ENCODE assay signal across 15 mouse cellular contexts in genomic region chr3:34667881-34668817, GRCm38 (mm10). TPM values are rescaled to one million over a fixed set of nuclear protein-coding genes. Genes with fewer than 3 reads are reported as not detected.
DNase-seq lines count a peak whose midpoint lies in the region; ATAC-seq and TF ChIP-seq lines count a peak whose summit lies in the region.
"Had no signal": no experiment of that assay in that cellular context is flagged by ENCODE, and none has a peak within 500 bp of the region (broad histone marks: within the 10 kb centered on the region; RNA-seq: fewer than 3 reads in every experiment).

No protein-coding gene starts in this region.

- no peak for TF ChIP-seq CTCF in kidney, adult 2 months (conservative IDR thresholded peaks at IDR 0.05; ENCODE audit: insufficient read depth, insufficient read length, low read depth, low read length)

- H3K9me3 ChIP-seq in forebrain, embryonic 10.5 days: no peaks in the 10 kb centered on the region
- no peaks in the 10 kb centered on the region for H3K9me3 ChIP-seq in midbrain, embryonic 11.5 days (ENCODE audit: control insufficient read depth, low read length)
- H3K9me3 ChIP-seq in neural tube, embryonic 15.5 days (replicated peaks): no peaks in the 10 kb centered on the region
- H3K9me3 ChIP-seq in intestine, embryonic 15.5 days: no peaks in the 10 kb centered on the region
- H3K9me3 ChIP-seq: heart, embryonic 15.5 days had no signal

- H3K27ac ChIP-seq in forebrain, embryonic 10.5 days: peak overlapping the region; percentile 99
- peak overlapping the region; percentile 77 for H3K27ac ChIP-seq in midbrain, embryonic 11.5 days (ENCODE audit: low read depth, low read length)
- H3K27ac ChIP-seq in neural tube, embryonic 15.5 days (replicated peaks): peak overlapping the region; percentile 14; the same call in 1 of the 2 replicates
- H3K27ac ChIP-seq in kidney, adult 2 months (ENCODE audit: insufficient read depth, low read depth, low read length): no peak overlapping the region
- H3K27ac ChIP-seq in intestine, embryonic 15.5 days: no peak overlapping the region
- H3K27ac ChIP-seq: heart, embryonic 15.5 days had no signal

- H3K36me3 ChIP-seq in forebrain, embryonic 10.5 days (replicated peaks): peaks cover 8% of the 10 kb centered on the region
- H3K36me3 ChIP-seq in midbrain, embryonic 11.5 days (ENCODE audit: control insufficient read depth, insufficient read depth, low read length): 0 out of 2 replicates have a peak, but pooled peaks cover 1% of the 10 kb centered on the region
- no peaks in the 10 kb centered on the region for H3K36me3 ChIP-seq in neural tube, embryonic 15.5 days
- H3K36me3 ChIP-seq in kidney, adult 2 months (ENCODE audit: control insufficient read depth, insufficient read depth, low read length): no peaks in the 10 kb centered on the region
- no peaks in the 10 kb centered on the region for H3K36me3 ChIP-seq in intestine, embryonic 15.5 days
- H3K36me3 ChIP-seq: G1E; heart, embryonic 15.5 days had no signal

- WGBS in forebrain, embryonic 10.5 days: 1% methylated on average over 18 of the region's 18 CpGs
- WGBS in midbrain, embryonic 11.5 days: 1% methylated on average over 18 of the region's 18 CpGs
- WGBS in neural tube, embryonic 15.5 days: 4% methylated on average over 18 of the region's 18 CpGs
- WGBS in kidney, adult 2 months: 7% methylated on average over 18 of the region's 18 CpGs
- 11% methylated on average over 18 of the region's 18 CpGs for WGBS in intestine, embryonic 15.5 days

- H3K4me2 ChIP-seq in midbrain, embryonic 11.5 days: peak overlapping the region; percentile 89
- H3K4me2 ChIP-seq in neural tube, embryonic 15.5 days: no peak overlapping the region
- no peak overlapping the region for H3K4me2 ChIP-seq in intestine, embryonic 15.5 days (replicated peaks)
- H3K4me2 ChIP-seq: heart, embryonic 15.5 days had no signal

- TF ChIP-seq POLR2A in kidney, adult 2 months (IDR thresholded peaks at IDR 0.05; ENCODE audit: low read depth, low read length): no peak

- peaks cover 97% of the 10 kb centered on the region for H3K27me3 ChIP-seq in forebrain, embryonic 10.5 days (ENCODE audit: poor library complexity, severe bottlenecking)
- no peaks in the 10 kb centered on the region; the same call in 1 of the 2 replicates for H3K27me3 ChIP-seq in midbrain, embryonic 11.5 days (ENCODE audit: control insufficient read depth, insufficient read depth, low read length)
- peaks cover 76% of the 10 kb centered on the region for H3K27me3 ChIP-seq in neural tube, embryonic 15.5 days (replicated peaks)
- H3K27me3 ChIP-seq in kidney, adult 2 months (replicated peaks; ENCODE audit: control insufficient read depth, insufficient read depth, low read length): peaks cover 9% of the 10 kb centered on the region
- H3K27me3 ChIP-seq in intestine, embryonic 15.5 days (replicated peaks): peaks cover 79% of the 10 kb centered on the region

- H3K4me3 ChIP-seq in forebrain, embryonic 10.5 days: peak overlapping the region; percentile 79
- peak overlapping the region; percentile 13; the same call in 1 of the 2 replicates for H3K4me3 ChIP-seq in midbrain, embryonic 11.5 days (ENCODE audit: low read depth, low read length)
- H3K4me3 ChIP-seq in neural tube, embryonic 15.5 days (replicated peaks): no peak overlapping the region
- H3K4me3 ChIP-seq in kidney, adult 2 months (ENCODE audit: insufficient read depth, low read depth, low read length): no peak overlapping the region
- no peak overlapping the region for H3K4me3 ChIP-seq in intestine, embryonic 15.5 days (replicated peaks)
- H3K4me3 ChIP-seq: heart, embryonic 15.5 days; megakaryocyte, embryonic 14.5 days had no signal

- DNase-seq in heart, adult 11 months: peak; percentile 70
- DNase-seq in heart, postnatal 4 days: no peak
- peak; percentile 68 for DNase-seq in forebrain, embryonic 10.5 days (ENCODE audit: extremely low spot score, low spot score)
- DNase-seq in midbrain, embryonic 11.5 days (ENCODE audit: low spot score, missing footprints): peak; percentile 92
- DNase-seq in kidney, adult 2 months: no peak
- no peak for DNase-seq in kidney, postnatal 14 days
- DNase-seq: gastrocnemius, postnatal 25 days; kidney, adult 11 months; liver, postnatal 0 days had no signal

- peak overlapping the region; percentile 17; the same call in 1 of the 2 replicates for H3K9ac ChIP-seq in midbrain, embryonic 11.5 days (ENCODE audit: low read length)
- no peak overlapping the region for H3K9ac ChIP-seq in neural tube, embryonic 15.5 days (replicated peaks)
- H3K9ac ChIP-seq in intestine, embryonic 15.5 days: no peak overlapping the region
- H3K9ac ChIP-seq: heart, embryonic 15.5 days; liver, postnatal 0 days had no signal

- ATAC-seq in midbrain, embryonic 11.5 days (ENCODE audit: low FRiP score): peak; percentile 14; the same call in 1 of the 2 replicates
- ATAC-seq in neural tube, embryonic 15.5 days (ENCODE audit: low FRiP score): no peak
- ATAC-seq in intestine, embryonic 15.5 days: no peak
- ATAC-seq: liver, postnatal 0 days had no signal

- peaks cover 100% of the 10 kb centered on the region for H3K4me1 ChIP-seq in forebrain, embryonic 10.5 days
- peaks cover 66% of the 10 kb centered on the region for H3K4me1 ChIP-seq in midbrain, embryonic 11.5 days (ENCODE audit: control insufficient read depth, insufficient read depth, low read length)
- peaks cover 22% of the 10 kb centered on the region for H3K4me1 ChIP-seq in neural tube, embryonic 15.5 days
- no peaks in the 10 kb centered on the region for H3K4me1 ChIP-seq in kidney, adult 2 months (ENCODE audit: control insufficient read depth, insufficient read depth, low read length)
- peaks cover 16% of the 10 kb centered on the region for H3K4me1 ChIP-seq in intestine, embryonic 15.5 days (replicated peaks)

RNA-seq across cellular contexts. Expression of gene Sox2, which starts 17.9 kb away (rescaled TPM):
- not detected for total RNA-seq in heart, postnatal 4 days (2021)
- polyA plus RNA-seq in forebrain, embryonic 10.5 days (2016; fragmentation: Nextera tagmentation; extraction: Ambion mirVana): 29.2 and 29.3 TPM in 2 replicates
- 48.7 and 49.5 TPM in 2 replicates for polyA plus RNA-seq in midbrain, embryonic 11.5 days (2014; fragmentation: Nextera tagmentation; extraction: Ambion mirVana)
- 11.1 and 13.4 TPM in 2 replicates for polyA plus RNA-seq in neural tube, embryonic 15.5 days (2015; fragmentation: Nextera tagmentation; extraction: Ambion mirVana)
- 0.03 TPM in 1 of 2 replicates, not detected in the other for polyA plus RNA-seq in kidney, adult 2 months (2012; rRNA removed)
- 0.62 and 0.89 TPM in 2 replicates for polyA plus RNA-seq in intestine, embryonic 15.5 days (2015; fragmentation: Nextera tagmentation; extraction: Ambion mirVana)
- total RNA-seq: common myeloid progenitor, adult 5-6 weeks; gastrocnemius, postnatal 25 days had no signal
- polyA plus RNA-seq: G1E; liver, postnatal 0 days had no signal

Comparison
In these comparisons a context has a peak if more than half of its experiments do, and no peak if none do; other contexts are left out.
1. DNase-seq: peak in heart, adult 11 months (single experiment), forebrain, embryonic 10.5 days (single experiment) and midbrain, embryonic 11.5 days (single experiment); none in heart, postnatal 4 days (single experiment), kidney, adult 2 months (single experiment) and kidney, postnatal 14 days (single experiment).
2. H3K27ac ChIP-seq: peak in forebrain, embryonic 10.5 days (single experiment), midbrain, embryonic 11.5 days (single experiment) and neural tube, embryonic 15.5 days (single experiment); none in kidney, adult 2 months (single experiment) and intestine, embryonic 15.5 days (single experiment).
3. H3K4me3 ChIP-seq: peak in forebrain, embryonic 10.5 days (single experiment) and midbrain, embryonic 11.5 days (single experiment); none in neural tube, embryonic 15.5 days (single experiment), kidney, adult 2 months (single experiment) and intestine, embryonic 15.5 days (single experiment).